Mouse (Mus musculus) midbrain, embryonic 10.5 days (tissue): ENCODE measurements around the gene 4930564D02Rik. TPM values are rescaled to one million over a fixed set of nuclear protein-coding genes. Genes with fewer than 3 reads are reported as not detected.
A peak's percentile ranks its signal among the peaks of the same experiment; 100 is the strongest.

Source experiments
- DNase-seq: peaks from one replicate; pipeline ENCODE4 v3.0.0-alpha.2; 2017; ENCODE audit warnings: low spot score
- H3K27ac ChIP-seq: fragments of 300-500 bp; sonication (generic); replicated peaks from 2 replicates; pipeline ENCODE4 v1.5.1; 2016; ENCODE audit warnings: mild to moderate bottlenecking
- H3K27me3 ChIP-seq: fragments of 300-500 bp; sonication (generic); 2 replicates; pipeline ENCODE4 v1.6.1; 2016; ENCODE audit warnings: low read depth, mild to moderate bottlenecking; ENCODE audit not compliant: poor library complexity, severe bottlenecking
- H3K36me3 ChIP-seq: fragments of 300-500 bp; sonication (generic); 2 replicates; pipeline ENCODE4 v1.6.1; 2016; ENCODE audit warnings: mild to moderate bottlenecking, moderate library complexity
- H3K4me1 ChIP-seq: fragments of 300-500 bp; sonication (generic); 2 replicates; pipeline ENCODE4 v1.6.1; 2016
- H3K4me3 ChIP-seq: fragments of 300-500 bp; sonication (generic); 2 replicates; pipeline ENCODE4 v1.5.1; 2016; ENCODE audit warnings: mild to moderate bottlenecking, moderate library complexity
- H3K9me3 ChIP-seq: fragments of 300-500 bp; sonication (generic); replicated peaks from 2 replicates; pipeline ENCODE4 v1.6.1; 2016; ENCODE audit warnings: mild to moderate bottlenecking
- WGBS: fragments of 180-500 bp; shearing (Covaris S2); methylation state at CpG from one replicate; pipeline ENCODE4 v1.1.7; 2016; 5-methylcytosine and 5-hydroxymethylcytosine counted together
- polyA plus RNA-seq: library from polyadenylated mRNA; unstranded; fragments of >200 nt; fragmentation: Nextera tagmentation; extraction: Ambion mirVana; gene quantifications from 2 replicates; pipeline ENCODE4 v1.2.1, GENCODE M21; 2016

Gene 4930564D02Rik
- polyA plus RNA-seq, 1 experiment from 2014 or later, result not detected

DNA sequence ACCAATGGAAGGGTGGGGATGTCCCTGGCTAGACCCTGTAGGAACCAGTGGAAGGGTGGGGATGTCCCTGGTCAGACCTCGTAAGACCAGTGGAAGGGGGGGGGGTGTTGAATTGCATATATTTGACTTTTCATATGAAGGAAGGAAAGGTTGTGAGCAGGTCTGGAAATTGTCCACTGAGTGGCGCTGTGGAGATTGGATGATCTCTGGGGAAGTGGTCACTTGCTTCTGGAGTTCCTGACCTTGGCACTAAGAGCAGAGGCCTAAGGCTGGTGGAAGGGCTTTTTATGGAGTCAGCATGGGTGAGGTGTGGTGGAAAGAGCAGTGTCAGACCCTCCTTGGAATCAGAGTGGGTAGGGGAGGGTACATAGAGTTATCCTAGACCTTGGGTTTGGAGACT is 27.8 kb downstream of the 4930564D02Rik start:
- peaks cover 10% of the 10 kb centered on the region for H3K4me1 ChIP-seq
- 0 out of 2 replicates have a peak, but pooled peaks cover 5% of the 10 kb centered on the region for H3K27me3 ChIP-seq
- H3K4me3 ChIP-seq, result no peak overlapping the region
- H3K27ac ChIP-seq, result no peak overlapping the region
- no peaks in the 10 kb centered on the region for H3K36me3 ChIP-seq
- H3K9me3 ChIP-seq, result no peaks in the 10 kb centered on the region
- DNase-seq, result no peak
- 52% methylated on average over 2 of the region's 2 CpGs for WGBS

DNA sequence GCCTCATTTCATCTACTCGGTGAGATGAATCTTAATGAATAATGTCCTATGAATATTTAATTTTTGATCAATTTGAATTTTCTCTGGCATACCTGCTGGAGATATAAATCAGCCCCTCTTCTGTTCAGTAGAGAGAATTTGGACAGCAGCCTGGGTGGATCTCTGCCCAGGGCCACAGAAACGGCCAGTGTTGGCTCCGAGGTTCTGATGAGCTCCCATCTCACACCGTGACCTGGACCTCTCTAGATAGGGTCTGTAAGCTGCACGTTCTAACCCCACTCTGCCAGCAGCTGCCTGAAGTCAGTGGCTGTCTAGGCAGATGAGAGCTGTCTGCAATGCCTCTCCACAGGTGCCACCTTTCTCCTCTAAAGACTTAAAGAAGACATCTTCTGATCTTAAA is 28.4 kb downstream of the 4930564D02Rik start:
- Histone ChIP-seq H3K27me3 (0 out of 2 replicates have a peak, but pooled peaks cover 5% of the 10 kb centered on the region), H3K4me1 (peaks cover 16% of the 10 kb centered on the region), H3K36me3 (no peaks in the 10 kb centered on the region), H3K4me3 (no peak overlapping the region), H3K9me3 (no peaks in the 10 kb centered on the region), H3K27ac (no peak overlapping the region)
- DNase-seq, result no peak
- WGBS, result 81% methylated on average over 5 of the region's 5 CpGs

DNA sequence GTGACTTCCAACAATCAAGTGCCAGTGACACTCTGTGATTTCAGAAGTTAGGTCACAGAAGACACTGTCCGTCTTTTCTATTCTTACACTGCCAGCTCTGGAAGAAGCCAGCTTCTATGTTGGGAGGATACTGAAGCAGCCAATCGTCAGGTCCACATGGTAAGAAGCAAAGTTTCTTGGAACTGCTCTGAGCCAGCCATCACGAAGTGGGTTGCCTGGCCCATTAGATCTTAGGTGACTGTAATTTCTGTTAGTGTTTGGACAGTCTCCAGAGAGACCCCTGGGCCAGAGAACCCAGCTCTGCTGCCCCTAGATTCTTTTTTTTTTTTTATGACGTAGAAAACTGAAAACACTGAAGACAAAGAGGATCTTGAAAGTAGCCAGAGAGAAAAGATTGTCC is 30.9 kb downstream of the 4930564D02Rik start:
- 84% methylated on average over 4 of the region's 4 CpGs for WGBS
- Histone ChIP-seq H3K27me3 (peaks cover 12% of the 10 kb centered on the region), H3K27ac (no peak overlapping the region), H3K4me1 (peaks cover 17% of the 10 kb centered on the region), H3K36me3 (no peaks in the 10 kb centered on the region), H3K9me3 (no peaks in the 10 kb centered on the region), H3K4me3 (no peak overlapping the region)
- DNase-seq, result no peak

DNA sequence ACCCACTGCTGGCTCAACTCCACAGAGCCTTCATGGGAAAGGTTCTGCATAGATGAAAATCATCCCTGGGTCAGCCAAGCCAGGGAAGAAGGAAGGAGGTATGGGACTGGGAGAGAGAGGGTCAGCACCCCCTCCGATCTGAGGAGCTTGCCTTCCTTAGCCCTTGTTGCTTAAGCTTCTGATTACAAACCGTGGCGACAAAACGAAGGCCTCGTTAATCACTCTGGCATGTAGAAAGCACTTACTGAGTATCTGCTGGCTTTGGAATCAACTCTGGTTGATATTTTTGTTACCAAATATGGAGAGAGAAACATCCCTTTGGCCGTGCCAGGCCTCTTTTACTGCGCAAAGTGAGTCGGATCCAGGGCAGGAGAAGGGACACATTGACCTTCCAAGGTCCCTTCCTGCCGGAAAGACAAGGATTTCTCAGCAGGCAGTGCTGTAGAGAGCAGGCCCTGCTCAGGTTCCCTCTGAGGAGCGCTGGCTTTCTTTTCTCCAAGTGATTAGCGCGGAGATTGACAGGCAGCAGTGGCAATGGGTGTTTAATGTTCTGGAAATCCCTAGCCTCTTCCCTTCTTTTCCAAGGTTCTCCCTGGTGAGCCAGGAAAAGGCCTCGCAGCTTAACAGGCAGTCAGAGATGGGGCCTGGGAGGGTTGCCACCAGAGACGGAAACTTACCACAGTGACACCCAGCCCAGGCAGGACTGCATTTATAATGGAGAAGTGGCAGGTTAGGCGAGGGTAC is 33.1 kb downstream of the 4930564D02Rik start:
- Histone ChIP-seq H3K36me3 (no peaks in the 10 kb centered on the region), H3K9me3 (no peaks in the 10 kb centered on the region), H3K4me3 (no peak overlapping the region), H3K4me1 (peaks cover 12% of the 10 kb centered on the region), H3K27ac (0 out of 2 replicates have a peak overlapping the region, but pooled peaks have one; percentile 30), H3K27me3 (peaks cover 12% of the 10 kb centered on the region)
- DNase-seq, result peak; percentile 34
- 23% methylated on average over 15 of the region's 15 CpGs for WGBS

DNA sequence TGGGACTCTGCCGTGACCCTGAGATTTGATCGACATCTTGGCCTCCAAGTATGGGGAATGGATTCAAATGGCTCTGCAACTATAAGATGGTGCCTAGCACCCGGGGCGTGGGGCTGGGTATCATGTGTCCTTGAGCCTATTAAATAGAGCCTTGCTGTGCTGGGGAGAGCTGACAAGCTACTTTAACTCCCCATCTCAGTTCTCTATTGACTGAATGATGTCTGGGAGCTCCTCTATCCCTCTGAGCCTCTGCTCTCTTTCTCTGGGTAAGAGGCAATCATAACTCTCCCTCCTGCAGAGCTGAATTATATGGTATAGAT is 33.6 kb downstream of the 4930564D02Rik start:
- whole genome bisulfite sequencing, result 57% methylated on average over 4 of the region's 4 CpGs

DNA sequence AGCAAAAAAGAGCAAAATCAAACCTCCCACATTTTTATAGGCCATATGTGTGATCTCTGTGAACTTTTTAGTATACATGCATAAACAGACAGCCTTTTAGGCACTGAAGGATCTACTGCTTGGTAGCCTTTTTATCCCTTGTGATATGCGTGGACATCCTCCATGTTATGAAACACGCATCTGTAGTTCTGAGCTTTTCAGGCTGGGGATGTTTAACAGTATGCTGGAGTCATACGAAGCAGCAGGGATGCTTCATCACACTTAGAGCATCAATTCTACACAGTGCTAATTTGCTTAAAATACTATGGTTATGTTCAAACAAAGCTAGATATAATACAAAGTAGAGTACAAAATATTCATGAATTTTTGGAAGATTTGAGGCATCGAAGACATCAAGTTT is 39.2 kb downstream of the 4930564D02Rik start:
- WGBS, result 90% methylated on average over 4 of the region's 4 CpGs
- DNase-seq, result no peak

More for the DNA sequence above, 33.6 kb downstream of the 4930564D02Rik start:
- no peak for DNase-seq
- Histone ChIP-seq H3K9me3 (no peaks in the 10 kb centered on the region), H3K36me3 (no peaks in the 10 kb centered on the region), H3K27ac (no peak overlapping the region), H3K4me1 (peaks cover 12% of the 10 kb centered on the region), H3K27me3 (peaks cover 12% of the 10 kb centered on the region), H3K4me3 (no peak overlapping the region)

DNA sequence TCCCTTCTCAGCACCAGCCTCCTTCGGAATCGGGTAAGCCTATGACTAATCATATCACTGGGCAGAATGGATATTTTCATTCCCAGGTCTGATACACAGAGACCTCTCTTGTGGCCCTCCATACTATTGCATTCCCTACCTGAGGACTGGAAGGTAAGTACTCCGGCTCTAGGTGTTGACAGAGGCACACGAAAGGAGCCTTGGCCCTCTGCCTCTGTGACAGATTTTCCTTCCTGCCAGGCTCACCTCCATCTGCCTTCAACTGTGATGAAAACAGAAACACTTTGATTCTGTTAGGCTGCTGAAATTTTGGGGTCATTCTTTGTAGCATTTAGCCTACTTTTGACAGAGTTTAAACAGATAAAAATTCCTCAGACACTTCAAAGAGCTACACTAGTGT is 47.2 kb downstream of the 4930564D02Rik start:
- Histone ChIP-seq H3K4me1 (no peaks in the 10 kb centered on the region), H3K27me3 (no peaks in the 10 kb centered on the region), H3K27ac (no peak overlapping the region), H3K4me3 (no peak overlapping the region), H3K36me3 (no peaks in the 10 kb centered on the region), H3K9me3 (no peaks in the 10 kb centered on the region)
- no peak for DNase-seq
- WGBS, result 95% methylated on average over 4 of the region's 4 CpGs

More for the DNA sequence above, 39.2 kb downstream of the 4930564D02Rik start:
- H3K4me3 ChIP-seq, result no peak overlapping the region
- no peaks in the 10 kb centered on the region for H3K9me3 ChIP-seq
- no peaks in the 10 kb centered on the region for H3K36me3 ChIP-seq
- H3K27ac ChIP-seq, result no peak overlapping the region
- 0 out of 2 replicates have a peak, but pooled peaks cover 5% of the 10 kb centered on the region for H3K4me1 ChIP-seq
- H3K27me3 ChIP-seq, result peaks cover 7% of the 10 kb centered on the region

DNA sequence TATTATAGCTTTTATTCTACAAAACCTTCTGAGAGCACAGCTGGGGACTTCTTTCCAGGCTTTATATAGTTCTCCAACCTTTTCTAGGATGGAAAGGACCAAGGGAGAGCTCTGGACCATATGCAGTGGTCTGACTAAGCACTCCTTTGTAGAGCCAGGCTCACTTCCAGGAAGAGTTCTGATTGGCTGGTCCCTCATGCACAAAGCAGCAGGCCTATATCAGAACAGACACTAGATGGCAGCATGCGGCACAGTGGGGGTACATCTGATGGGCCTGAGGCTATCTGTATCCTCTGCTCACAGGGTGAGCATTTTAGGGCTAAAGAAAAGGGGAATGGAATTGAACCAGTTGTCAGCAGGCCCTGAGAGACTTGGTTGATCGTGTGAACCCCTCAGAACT is 47.6 kb downstream of the 4930564D02Rik start:
- DNase-seq, result peak; percentile 71
- no peaks in the 10 kb centered on the region for H3K4me1 ChIP-seq
- no peak overlapping the region for H3K4me3 ChIP-seq
- no peak overlapping the region for H3K27ac ChIP-seq
- WGBS, result 35% methylated on average over 2 of the region's 2 CpGs
- no peaks in the 10 kb centered on the region for H3K9me3 ChIP-seq
- H3K36me3 ChIP-seq, result no peaks in the 10 kb centered on the region
- no peaks in the 10 kb centered on the region for H3K27me3 ChIP-seq

DNA sequence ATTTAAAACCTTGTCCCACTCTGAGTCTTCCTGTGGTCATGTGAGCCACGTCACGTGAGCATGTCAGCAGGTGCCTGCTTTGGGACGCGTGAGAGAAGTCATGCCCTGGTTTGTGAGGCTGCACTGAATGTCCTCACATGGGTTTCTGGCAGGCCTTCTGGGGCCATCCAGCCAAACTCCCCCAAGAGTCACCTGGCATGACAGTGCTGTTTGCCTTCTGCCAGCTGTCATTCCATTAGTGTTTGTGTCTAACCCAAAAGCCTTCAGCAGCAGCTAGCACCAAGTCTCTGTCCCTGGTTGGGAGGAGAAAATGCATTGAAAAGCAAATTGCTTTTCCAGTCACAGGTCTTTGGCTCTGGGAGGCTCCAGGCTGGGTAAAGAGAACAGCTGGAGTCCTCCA is 50.0 kb downstream of the 4930564D02Rik start:
- H3K4me1 ChIP-seq, result no peaks in the 10 kb centered on the region
- no peaks in the 10 kb centered on the region for H3K36me3 ChIP-seq
- DNase-seq, result no peak
- WGBS, result 92% methylated on average over 4 of the region's 4 CpGs
- H3K27me3 ChIP-seq, result no peaks in the 10 kb centered on the region
- H3K27ac ChIP-seq, result no peak overlapping the region
- no peaks in the 10 kb centered on the region for H3K9me3 ChIP-seq
- no peak overlapping the region for H3K4me3 ChIP-seq

DNA sequence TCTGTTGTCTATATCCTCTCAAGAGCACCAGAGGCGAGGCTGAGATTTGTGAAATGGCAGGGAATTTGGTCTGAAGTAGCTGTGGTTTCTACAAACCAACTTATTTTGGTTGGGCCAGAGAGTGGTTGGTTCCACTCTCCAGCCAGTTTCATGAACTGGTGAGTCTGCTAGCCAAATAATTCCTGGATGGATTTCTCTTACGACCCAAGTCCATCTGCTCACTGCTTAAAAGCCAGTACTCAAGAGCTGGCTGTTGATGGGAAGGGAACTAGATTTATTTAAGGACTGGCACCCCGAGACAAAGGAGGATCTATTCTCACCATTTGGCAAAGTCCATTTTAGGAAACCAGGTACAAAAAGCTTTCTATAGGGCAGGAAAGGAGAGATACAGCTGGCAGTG is 57.1 kb downstream of the 4930564D02Rik start:
- Histone ChIP-seq H3K4me3 (no peak overlapping the region), H3K36me3 (no peaks in the 10 kb centered on the region), H3K27me3 (no peaks in the 10 kb centered on the region), H3K4me1 (peaks cover 7% of the 10 kb centered on the region; the same call in 1 of the 2 replicates), H3K9me3 (no peaks in the 10 kb centered on the region), H3K27ac (no peak overlapping the region)
- WGBS, result 82% methylated on average over 3 of the region's 3 CpGs
- no peak for DNase-seq

DNA sequence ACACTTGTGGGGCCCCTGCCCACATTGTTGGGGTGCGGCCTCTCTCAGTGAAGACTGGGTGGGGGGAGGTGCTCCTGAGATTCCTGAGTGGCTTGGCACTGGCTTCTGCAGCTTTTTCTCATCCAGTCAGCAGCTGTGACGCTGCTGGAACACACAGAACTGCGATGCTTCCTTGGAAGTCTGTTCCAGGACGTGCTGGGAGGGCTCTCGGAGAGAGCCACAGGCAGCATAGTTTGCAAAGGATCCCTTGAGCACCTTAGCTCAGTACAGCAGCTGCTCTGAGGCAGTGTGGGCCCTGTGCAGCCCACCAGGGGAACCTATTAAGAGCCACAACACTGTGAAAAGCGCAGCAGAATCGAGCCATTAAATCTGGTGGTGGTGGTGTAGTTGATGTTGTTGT is 61.2 kb downstream of the 4930564D02Rik start:
- Histone ChIP-seq H3K27ac (0 out of 2 replicates have a peak overlapping the region, but pooled peaks have one; percentile 30), H3K27me3 (no peaks in the 10 kb centered on the region), H3K36me3 (no peaks in the 10 kb centered on the region), H3K4me3 (no peak overlapping the region), H3K4me1 (peaks cover 7% of the 10 kb centered on the region; the same call in 1 of the 2 replicates), H3K9me3 (no peaks in the 10 kb centered on the region)
- no peak for DNase-seq
- WGBS, result 62% methylated on average over 7 of the region's 7 CpGs
